Comparison of ENCODE assay signal across 7 mouse cellular contexts in genomic region chr19:46990625-46991024, GRCm38 (mm10). TPM values are rescaled to one million over a fixed set of nuclear protein-coding genes. Genes with fewer than 3 reads are reported as not detected.
DNase-seq lines count a peak whose midpoint lies in the region; TF ChIP-seq lines count a peak whose summit lies in the region.
"Not testable (repeated sequence)": the region's sequence is repeated elsewhere in the genome, so short reads cannot be mapped to it uniquely, and the experiment has no call there.
"Had no signal": no experiment of that assay in that cellular context is flagged by ENCODE, and none has a peak within 500 bp of the region (broad histone marks: within the 10 kb centered on the region; RNA-seq: fewer than 3 reads in every experiment).

No protein-coding gene starts in this region.

- not testable (repeated sequence) for H3K36me3 ChIP-seq in liver, adult 2 months (ENCODE audit: control insufficient read depth, insufficient read depth, low read length)

- H3K27me3 ChIP-seq in liver, adult 2 months (ENCODE audit: control insufficient read depth, insufficient read depth, low read length): not testable (repeated sequence)

- not testable (repeated sequence) for TF ChIP-seq POLR2A in liver, adult 2 months (IDR thresholded peaks at IDR 0.05; ENCODE audit: extremely low read depth, insufficient read depth, low read length)

- 37% methylated on average over 8 of the region's 8 CpGs for WGBS in liver, adult 2 months

- not testable (repeated sequence) for H3K4me1 ChIP-seq in liver, adult 2 months (ENCODE audit: control insufficient read depth, insufficient read depth, low read length)

- not testable (repeated sequence) for TF ChIP-seq CTCF in liver, adult 2 months (IDR thresholded peaks at IDR 0.05; ENCODE audit: low read depth, low read length)

- H3K27ac ChIP-seq in liver, adult 2 months (replicated peaks; ENCODE audit: insufficient read depth, low read depth, low read length): peak overlapping the region; percentile 23

- not testable (repeated sequence) for H3K9ac ChIP-seq in liver, adult 2 months (ENCODE audit: low read depth, low read length)

- H3K4me3 ChIP-seq in liver, adult 2 months (ENCODE audit: insufficient read depth, low read depth, low read length): not testable (repeated sequence)

- peak; percentile 44 for DNase-seq in 416B (ENCODE audit: low read depth)
- peak; percentile 66 for DNase-seq in brain, adult 2 months (ENCODE audit: low read depth, low spot score)
- DNase-seq in cerebellum, adult 18-20 months: peak; percentile 32 to 48
- not testable (repeated sequence) for DNase-seq in liver, adult 2 months (ENCODE audit: extremely low read depth, low read depth, low spot score)
- DNase-seq in naive thymus-derived CD4-positive, alpha-beta T cell, adult 2 months (ENCODE audit: low read depth): peak; percentile 26

- H3K79me2 ChIP-seq in liver, adult 2 months (ENCODE audit: control insufficient read depth, insufficient read depth, low read length): not testable (repeated sequence)

RNA-seq across cellular contexts. Expression of gene Ina, which starts 23.9 kb away (rescaled TPM):
- total RNA-seq in liver, adult 2 months (2014; rRNA removed): under 0.01 TPM in 1 of 2 replicates, not detected in the other
- not detected in 2 replicates for polyA plus RNA-seq in liver, adult 2 months (2012; rRNA removed)
- polyA plus RNA-seq: activated CD4-positive, CD25-positive, alpha-beta regulatory T cell, adult 4 months; C2C12 had no signal

RNA-seq across cellular contexts. Expression of gene Nt5c2, which starts 24.3 kb away (rescaled TPM):
- 12.6 and 14.8 TPM in 2 replicates for total RNA-seq in liver, adult 2 months (2014; rRNA removed)
- polyA plus RNA-seq in liver, adult 2 months (2012; rRNA removed): 7.4 and 7.5 TPM in 2 replicates
